Mouse (Mus musculus) left cerebral cortex, postnatal 36 days (tissue): ENCODE measurements at regions not wholly inside any gene's neighbourhood (a gene's known extent, or its start where the extent isn't known, plus 50 kb on each side); places are given as distances from the start of the nearest gene placed in this dataset.

Source experiments
- DNase-seq, 2 experiments: peaks; one replicate each; pipeline ENCODE4 v3.0.0; 2021 to 2022; ENCODE audit warnings: low spot score in 2 of 2, mixed read lengths in 1 of 2
- intact Hi-C: fragments of 180-260 bp; cut with DNase I; formaldehyde crosslinking; loops from one replicate; pipeline ENCODE4 v1.15.1; 2025

DNA sequence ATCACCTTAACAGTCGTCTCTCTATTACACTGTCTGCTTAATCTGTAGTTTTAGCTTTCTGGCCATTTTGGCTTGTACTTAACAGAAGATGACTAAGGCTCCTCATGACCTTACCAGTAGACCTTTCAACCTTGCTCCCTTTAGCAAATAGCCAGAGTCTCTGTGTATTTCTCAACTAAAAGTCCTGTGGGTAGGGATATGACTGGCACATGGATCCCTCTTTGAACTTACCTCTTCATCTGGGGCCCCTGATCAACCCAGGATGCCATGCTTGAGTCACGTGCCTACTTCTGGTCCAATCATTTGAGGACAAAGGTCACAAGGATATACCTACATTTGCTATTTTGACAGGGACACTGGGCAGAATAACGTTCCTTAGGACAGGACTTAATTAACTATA is 292.7 kb downstream of the Cog6 start:
- intact Hi-C loops: no loop called here
- no peak for DNase-seq

DNA sequence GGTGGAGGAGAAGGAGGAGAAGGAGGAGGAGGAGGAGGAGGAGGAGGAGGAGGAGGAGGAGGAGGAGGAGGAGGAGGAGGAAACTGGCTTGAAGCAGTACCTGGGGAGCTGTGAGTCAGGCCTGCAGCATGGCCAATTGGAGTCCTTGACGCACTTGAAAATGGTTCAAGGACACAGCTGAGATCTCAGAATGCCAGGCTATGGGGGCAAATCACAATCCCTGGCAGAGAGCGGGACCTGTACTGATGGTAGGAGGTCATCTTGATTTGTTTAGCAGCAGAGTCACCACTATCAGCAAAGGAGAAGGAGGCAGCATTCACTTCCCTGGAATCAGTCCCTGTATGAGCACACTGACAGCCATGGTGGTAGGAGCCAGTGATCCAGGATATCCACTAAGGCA is 294.1 kb downstream of the Cog6 start:
- intact Hi-C loops: no loop called here

DNA sequence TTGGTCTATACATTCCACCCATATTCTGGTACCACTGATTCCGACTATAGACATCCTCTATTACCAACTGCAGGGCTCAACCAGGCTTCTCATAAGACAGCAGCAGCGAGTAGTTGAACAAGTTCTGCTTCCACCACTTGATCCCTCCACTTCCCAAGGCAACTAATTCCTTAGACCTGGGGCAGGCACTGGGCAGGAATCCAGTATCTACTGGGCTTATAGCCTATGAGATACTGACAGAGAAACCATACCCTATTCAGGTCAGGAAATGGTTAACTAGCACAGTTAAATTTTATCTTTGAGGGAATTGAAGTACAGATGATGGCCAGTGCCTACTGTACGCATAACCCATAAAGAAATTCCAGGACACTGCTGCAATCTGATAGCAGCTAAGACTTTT is 297.9 kb downstream of the Cog6 start:
- intact Hi-C loops: no loop called here

More for the DNA sequence above, 294.1 kb downstream of the Cog6 start:
- DNase-seq: no peak

DNA sequence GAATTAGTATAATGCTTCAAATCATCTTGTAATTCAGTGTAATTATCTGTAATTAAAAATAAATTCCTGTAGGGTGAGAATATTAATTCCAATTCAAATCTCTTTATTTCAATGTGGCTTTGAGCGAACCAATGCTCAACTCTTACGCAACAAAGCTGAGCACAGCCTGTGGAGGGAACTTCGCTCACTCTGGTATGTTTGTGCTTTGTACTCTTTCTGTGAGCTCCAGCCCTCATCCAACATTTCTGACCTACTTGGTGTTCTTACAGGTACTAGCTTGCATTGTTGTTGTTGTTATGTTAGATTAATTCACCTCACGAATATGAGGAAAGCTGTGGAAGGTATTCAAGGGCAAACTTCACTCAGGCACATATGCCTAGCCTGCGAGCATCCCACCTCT is 299.7 kb downstream of the Cog6 start:
- intact Hi-C loops: no loop called here
- no peak for DNase-seq

More for the DNA sequence above, 297.9 kb downstream of the Cog6 start:
- no peak for DNase-seq

DNA sequence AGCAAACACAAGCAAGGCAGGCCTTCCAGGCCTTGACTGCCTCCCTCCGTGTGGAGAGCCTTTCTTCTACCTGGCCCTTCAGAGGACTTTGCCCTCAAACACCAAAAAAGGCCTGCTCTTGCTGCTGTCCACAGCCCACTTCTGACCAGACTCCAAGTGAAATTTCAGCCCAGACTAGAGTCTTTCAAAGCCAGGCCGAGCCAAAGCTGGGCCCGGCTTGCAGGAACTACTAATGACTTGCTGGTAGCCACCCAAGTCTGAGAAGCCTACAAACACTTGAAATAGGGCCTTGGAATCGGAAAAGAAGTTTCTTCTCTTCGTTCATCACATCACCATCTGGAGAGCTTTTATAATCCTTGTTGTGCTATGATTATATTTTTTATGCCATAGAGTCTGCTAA is 304.9 kb downstream of the Cog6 start:
- intact Hi-C loops: no loop called here
- no peak for DNase-seq

DNA sequence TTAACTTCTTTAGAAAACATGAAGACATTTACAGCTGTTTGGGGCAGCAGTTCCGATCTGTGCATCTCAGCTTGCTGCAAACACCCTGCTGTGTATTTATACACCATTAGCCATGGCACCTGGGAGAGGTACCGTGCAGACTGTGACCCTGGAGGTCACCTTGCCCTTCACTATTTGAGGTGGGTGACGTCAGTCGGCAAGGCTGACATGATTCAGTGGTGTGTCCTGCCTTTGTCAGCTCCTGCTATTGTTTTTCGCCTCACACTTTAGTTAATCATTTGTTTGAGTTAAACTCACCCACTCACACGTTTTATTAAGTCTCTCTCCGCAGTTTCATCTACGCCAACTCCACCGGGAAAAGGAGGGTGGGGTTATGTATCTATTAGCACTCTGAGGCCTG is 305.9 kb downstream of the Cog6 start:
- no peak for DNase-seq
- intact Hi-C loops: no loop called here

DNA sequence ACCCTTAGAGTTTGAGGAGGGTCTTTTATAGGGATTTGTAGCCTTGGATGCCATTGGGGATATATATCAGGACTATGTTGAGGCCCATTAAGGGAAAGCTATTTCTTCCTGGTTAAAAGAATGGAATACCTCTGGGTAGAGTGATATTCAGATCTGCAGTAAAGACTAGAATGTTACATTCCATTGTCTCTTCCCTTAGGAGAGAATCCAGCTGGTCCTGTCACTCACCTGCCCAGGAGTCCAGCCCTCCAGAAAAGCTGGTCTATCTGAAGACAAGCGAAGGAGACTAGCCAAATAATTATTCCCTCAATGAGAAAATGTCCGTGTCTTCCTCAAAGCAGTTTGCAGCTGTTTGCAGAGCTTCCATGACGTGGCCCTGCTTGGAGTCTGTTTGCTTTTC is 308.3 kb downstream of the Cog6 start:
- no peak for DNase-seq

DNA sequence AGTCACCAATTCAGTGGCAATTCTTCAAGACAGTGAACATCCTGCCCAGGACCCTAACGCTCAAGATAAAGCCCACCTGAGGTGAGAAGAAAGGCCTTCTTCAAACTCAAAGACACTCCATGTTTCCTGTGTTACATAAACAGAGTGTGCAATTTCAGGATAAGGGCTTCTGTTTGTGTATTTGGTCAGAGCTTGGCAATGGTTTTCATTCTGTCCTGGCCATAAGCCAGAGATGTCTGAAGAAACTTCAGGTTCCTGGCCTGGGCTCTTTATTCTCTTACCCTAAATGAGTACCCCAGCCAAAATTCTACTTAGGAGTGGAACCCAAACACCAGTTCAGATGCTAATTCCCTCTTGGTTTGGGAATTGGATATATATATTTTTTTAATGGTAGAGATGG is 308.7 kb downstream of the Cog6 start:
- intact Hi-C loops: loop anchor here (10.0 kb wide), 1 partner anchor 194 kb away; no protein-coding TSS in a partner anchor
- no peak for DNase-seq

More for the DNA sequence above, 308.3 kb downstream of the Cog6 start:
- intact Hi-C loops: loop anchor here (10.0 kb wide), 1 partner anchor 194 kb away; no protein-coding TSS in a partner anchor

DNA sequence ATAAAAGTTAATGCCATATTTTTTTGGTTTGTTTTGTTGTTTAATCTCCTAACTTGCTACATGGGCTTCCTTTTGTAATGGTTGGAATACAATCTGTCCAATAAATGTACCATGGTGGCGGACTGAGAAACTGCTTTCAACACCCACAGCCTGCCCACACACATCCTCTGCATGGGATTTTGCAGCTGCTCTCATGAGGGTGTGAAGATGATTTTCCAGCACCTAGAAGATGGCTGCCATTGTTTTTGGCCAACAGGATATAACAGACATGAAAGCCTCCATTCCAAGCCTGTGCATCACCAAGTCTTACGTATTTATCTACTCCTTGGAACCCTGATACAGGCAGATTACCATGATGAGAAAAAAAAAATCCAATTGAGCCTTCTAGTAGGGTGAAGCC is 310.4 kb downstream of the Cog6 start:
- intact Hi-C loops: loop anchor here (10.0 kb wide), 1 partner anchor 192 kb away; no protein-coding TSS in a partner anchor

DNA sequence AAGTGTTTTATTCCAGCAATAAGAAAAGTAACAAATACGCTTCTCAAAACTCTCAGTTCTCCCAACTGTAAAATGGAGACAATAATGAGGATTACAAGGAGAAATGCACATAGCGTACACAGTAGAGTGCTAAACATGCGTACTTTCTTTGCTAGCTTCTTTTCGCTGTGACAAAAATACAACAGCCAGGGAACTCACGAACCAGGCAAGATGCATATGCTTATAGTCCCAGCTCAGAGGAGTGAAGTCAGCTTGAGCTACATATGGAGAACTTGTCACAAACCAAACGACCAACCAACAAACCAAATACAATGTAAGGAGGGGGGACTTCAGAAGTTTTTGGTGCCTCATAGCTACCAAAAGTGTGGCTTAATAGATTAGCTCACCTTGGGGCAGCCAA is 313.3 kb downstream of the Cog6 start:
- DNase-seq: peak in 1 of 2 experiments; percentile 25
- intact Hi-C loops: loop anchor here (10.0 kb wide), 1 partner anchor 189 kb away; no protein-coding TSS in a partner anchor

More for the DNA sequence above, 310.4 kb downstream of the Cog6 start:
- no peak for DNase-seq

DNA sequence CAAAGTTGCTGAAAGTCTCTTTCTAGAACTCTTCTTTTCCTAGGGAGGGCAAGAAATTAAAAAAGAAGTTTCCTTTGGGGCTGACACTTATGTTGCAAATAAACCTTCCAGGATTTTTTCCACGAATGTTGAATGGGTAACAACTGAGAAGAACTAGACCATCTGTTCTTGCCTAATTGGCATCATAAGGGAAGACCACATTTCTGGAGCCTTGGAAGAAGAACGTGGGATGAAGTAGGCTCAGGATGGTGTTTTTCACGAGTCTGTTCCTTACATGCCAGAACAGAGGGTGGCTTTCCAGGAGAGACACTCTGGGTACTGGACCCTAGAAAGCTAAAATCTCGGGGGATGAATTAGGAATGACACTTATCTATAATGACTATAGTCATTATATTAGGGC is 314.1 kb downstream of the Cog6 start:
- peak; percentile 24 to 35 for DNase-seq
- intact Hi-C loops: loop anchor here (10.0 kb wide), 1 partner anchor 188 kb away; no protein-coding TSS in a partner anchor

DNA sequence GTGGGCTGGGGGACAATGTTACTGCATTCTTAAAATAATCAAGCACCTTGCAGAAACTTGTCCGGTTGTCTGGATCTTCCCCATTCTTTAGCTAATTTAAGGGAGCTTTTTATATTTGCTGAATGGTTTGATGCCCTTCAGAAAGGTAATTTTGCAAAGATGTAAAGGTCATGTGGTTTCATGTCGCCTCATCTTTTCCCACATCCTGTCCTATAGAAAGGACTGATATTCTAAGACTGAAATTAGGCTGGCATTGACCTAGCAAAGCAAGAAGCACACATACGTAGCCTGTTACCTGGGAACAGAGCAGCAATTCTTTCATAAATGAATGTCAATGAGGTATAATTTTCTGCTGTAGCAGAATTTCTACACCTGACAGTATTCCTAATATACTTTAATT is 315.4 kb downstream of the Cog6 start:
- no peak for DNase-seq
- intact Hi-C loops: loop anchor here (10.0 kb wide), 1 partner anchor 187 kb away; no protein-coding TSS in a partner anchor

DNA sequence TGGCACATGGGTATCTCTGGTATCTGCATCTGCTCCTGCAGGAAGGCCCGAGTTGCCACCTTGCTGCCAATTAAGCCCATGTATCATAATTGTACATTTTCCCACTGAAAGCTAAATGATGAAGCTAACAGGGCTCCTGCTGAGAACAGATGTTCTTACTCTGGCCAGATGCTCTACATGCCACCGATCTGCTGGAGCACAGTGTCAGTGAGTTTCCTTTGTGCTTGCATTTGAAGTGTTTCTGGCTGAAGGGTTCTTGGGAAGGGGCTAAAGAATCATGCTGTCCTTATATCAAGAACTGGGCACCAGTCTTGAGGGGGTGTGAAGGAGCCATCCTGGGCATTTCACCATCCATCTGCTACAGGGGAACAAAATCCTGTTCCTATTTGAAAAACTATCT is 323.2 kb downstream of the Cog6 start:
- DNase-seq: no peak
- intact Hi-C loops: no loop called here

DNA sequence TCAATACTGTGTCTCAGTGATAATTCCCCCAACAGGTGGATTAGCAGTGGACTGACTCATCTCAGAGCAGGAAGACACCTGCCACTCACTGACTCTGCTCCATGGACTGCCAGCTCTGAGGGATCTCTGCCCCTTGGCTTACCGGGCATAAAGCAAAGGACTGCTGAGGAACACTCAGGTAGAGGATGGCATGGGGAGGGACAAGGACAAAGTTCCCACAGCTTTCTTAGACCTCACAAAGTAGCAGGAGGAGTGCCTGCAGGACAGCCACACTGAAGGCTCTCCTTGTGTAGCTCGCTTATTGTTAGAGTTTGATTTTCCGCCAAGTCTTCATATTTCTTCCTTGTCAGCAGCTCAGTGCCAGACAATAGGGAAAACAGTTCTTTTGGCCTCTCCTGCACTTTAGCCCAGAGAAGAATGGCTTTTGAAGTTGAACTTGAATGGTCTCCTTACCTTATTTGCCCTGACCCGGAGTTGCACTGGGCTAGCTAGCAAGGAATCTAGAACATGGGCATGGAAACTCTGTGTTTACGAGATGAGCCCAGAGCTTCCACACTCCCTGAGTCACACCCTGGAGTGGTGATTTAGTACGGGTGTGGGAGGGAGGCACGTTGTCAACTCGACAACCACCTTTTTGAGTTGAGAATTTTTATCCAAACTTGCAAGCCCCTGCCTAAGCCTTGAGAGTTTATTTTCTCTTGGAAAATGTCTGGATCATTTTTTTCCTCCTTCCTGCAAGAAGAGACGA is 331.4 kb downstream of the Cog6 start:
- intact Hi-C loops: no loop called here
- DNase-seq: peak; percentile 52 to 64

DNA sequence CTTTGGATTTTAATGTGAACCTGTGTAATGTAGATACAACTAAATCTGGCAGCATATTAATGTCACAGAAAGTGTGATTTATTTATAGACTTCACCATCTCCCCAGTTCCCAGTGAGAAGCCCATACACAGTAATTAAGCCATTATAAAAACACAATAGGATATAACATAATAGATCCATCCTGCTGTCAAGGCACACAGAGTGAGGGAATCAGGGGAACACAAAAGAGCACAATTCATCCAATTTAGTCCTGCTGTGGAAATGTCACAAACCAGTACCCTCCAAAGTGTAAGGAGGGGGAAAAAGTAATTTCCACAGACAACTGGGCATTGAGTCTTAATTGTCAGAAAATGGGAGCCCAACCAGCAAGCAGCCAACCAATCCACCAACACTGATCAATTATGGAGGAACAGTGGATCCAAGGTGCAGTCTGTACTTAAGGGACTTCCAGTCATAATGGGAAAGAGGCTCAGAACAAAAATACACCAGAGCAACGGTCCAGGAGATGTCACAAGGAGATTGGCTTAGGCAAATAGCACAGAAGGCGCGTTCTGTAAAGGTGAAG is 336.1 kb downstream of the Cog6 start:
- intact Hi-C loops: no loop called here
- no peak for DNase-seq

DNA sequence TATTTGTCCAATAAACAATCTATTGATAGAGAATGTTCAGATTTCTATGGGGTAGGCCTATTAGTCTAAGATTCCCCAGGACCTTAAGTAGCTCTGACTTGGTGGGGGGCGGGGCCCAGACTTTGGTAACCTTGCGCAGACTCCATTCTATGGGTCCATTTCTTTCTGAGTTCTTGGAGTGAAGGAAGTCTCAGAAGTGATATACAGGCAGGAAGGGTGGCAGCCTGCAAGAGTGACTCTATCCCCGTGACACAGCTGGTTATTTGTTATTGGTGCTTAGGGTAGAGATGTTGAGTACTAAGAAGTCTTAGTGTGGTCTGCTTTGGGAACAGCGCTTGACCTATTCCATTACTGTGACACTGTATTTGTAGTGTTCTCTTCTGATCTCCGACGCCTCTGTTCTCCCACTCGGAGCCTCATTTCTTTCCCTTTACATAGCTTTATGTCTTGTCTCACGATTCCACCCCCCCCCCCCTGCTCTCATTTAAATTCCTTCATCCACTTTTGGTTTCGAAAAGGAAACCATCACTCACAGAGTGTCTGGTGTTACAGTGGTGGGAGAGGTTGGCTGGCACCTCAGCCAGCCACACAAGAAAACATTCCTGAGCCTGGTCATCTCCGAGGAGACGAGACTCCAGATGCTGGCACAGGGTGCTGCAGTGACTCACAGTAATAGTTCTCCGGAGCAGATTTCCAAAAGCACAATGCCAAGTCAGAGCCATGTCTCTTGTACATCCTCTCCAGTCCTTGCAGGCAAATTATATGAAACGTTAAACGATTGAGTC is 340.0 kb downstream of the Cog6 start:
- peak in 1 of 2 experiments; percentile 49 for DNase-seq

DNA sequence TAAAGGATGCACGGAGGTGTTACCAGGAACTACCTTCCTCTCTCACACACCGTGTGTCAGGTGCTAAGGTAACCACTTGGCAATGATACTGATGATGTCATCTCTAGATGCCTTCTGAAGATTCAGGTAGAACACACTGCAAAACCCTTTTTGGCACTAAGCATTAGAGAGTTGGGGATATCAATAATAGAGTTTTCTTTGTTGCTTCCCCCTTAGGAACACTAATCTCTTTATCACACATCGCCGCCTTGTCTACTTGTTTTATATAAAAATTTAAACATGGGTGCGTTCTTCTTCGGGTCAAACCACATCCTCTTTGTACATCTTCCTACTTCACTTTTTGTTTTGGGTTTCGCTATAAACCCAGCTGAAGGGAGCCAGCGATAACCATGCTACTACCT is 346.4 kb downstream of the Cog6 start:
- intact Hi-C loops: no loop called here
- DNase-seq: no peak

More for the DNA sequence above, 340.0 kb downstream of the Cog6 start:
- intact Hi-C loops: no loop called here

DNA sequence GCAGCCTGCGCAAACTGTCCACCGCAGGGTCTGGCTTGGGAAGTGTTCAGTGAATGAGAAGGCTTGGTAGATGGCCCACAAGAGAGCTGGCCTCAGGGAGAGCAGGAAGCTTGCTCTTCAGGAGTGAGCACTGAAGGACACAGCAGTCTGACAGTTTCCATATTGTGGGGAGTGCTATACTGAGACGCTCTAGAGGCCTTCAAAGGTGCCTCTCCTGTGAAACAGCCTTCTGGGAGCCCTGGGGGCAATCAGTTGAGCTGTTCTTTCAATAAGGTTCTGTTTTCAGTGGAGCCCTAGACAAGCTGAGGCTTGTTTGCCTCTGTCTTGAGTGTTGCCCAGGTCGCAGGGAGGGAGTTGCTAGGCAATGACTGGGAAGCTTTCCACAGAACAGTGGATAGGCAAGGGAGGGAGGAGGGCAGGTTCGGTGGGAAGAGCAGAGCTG is 353.9 kb downstream of the Cog6 start:
- intact Hi-C loops: no loop called here
- DNase-seq: no peak

DNA sequence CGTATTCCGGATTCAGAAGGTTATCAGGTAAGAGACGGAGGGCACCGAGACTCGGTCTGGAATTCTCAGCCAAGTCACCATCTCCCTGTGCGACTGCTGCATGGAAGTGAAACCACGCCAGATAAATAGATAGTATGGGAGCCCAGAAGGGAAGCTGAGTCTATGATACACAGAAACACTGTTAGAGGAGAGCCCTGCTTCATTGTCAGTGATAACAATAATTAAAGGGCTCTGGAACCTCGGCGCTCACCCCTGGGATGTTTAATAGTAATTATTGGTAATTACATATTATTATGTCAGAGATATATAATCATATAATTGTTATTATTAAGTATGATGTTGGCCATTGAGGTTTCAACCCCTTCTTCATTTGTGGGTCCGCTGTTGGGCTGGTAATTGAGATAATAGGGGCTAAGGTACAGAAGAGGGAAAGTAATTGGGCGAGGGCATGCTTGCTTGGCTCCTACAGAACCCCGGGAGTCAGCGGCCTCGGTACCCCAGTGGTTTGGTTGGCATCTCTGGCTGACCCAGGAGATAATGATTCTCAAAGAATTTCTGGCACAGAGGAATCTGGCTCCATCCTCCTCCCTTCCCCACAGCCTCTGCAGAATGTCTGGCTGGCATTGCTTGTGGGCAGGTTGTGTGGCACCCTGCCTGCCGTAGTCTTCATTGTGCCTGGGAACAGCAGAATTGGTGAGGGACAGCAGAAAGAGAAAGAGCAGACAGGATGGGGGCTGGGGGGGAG is 354.7 kb downstream of the Cog6 start:
- peak in 1 of 2 experiments; percentile 35 for DNase-seq
- intact Hi-C loops: no loop called here

DNA sequence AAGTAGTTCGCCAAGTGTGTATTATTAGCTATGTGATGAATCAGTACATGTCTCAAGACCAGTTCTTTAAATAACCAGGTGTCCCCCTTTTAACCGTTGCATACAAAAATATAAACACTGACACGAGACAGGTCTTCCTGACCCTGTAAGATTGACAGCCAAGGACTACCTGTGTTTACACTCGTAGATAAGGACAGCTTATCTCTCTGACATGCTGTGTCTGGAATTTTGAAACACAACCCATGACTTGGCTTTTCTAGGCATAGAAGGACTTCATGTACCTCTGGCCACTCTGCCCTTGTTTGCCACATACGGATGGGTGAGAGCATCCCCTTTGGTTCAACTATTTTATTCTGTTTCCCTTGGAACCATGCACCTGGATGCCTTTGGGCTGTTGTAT is 364.0 kb downstream of the Cog6 start:
- DNase-seq: no peak
- intact Hi-C loops: no loop called here
